Mouse (Mus musculus): Measurements from ENCODE around the gene Gm5767. TPM values are rescaled to one million over a fixed set of nuclear protein-coding genes. Genes with fewer than 3 reads are reported as not detected.

Gene Gm5767
- not detected in 2 replicates for polyA plus RNA-seq (2015; fragmentation: Nextera tagmentation; extraction: Ambion mirVana)

- 72% methylated on average over 5 of the region's 5 CpGs for WGBS
- Histone ChIP-seq H3K27ac (no peak within 1 kb of the TSS), H3K4me1 (no peaks in the 10 kb centered on the region), H3K4me2 (no peak within 1 kb of the TSS), H3K9ac (no peak within 1 kb of the TSS), H3K36me3 (ENCODE audit: poor library complexity, severe bottlenecking) (no peaks in the 10 kb centered on the region), H3K9me3 (replicated peaks) (no peaks in the 10 kb centered on the region), H3K27me3 (no peaks in the 10 kb centered on the region), H3K4me3 (no peak within 1 kb of the TSS)
- no peak for ATAC-seq
Observed at GRCm38 (mm10) chr16:8680470-8680869, at the start of gene Gm5767. Gm5767 (plus strand) TSS chr16:8680770.

- peaks cover 10% of the 10 kb centered on the region for H3K4me1 ChIP-seq
- 88% methylated on average over 5 of the region's 5 CpGs for WGBS
- no peak for ATAC-seq
Observed at GRCm38 (mm10) chr16:8631428-8631827, 49.1 kb upstream of the Gm5767 start.

GRCm38 (mm10) chr16:8636867-8637216, 43.7 kb upstream of the Gm5767 start:
- H3K4me3 ChIP-seq, result peak overlapping the region; percentile 62
- H3K4me1 ChIP-seq, result peaks cover 28% of the 10 kb centered on the region
- no peaks in the 10 kb centered on the region for H3K9me3 ChIP-seq (replicated peaks)
- peaks cover 35% of the 10 kb centered on the region for H3K36me3 ChIP-seq (ENCODE audit: poor library complexity, severe bottlenecking)
- H3K9ac ChIP-seq, result peak overlapping the region; percentile 84
- no peak; the same call in none of the 2 replicates for ATAC-seq
- peak overlapping the region; percentile 94 for H3K4me2 ChIP-seq
- peak overlapping the region; percentile 70 for H3K27ac ChIP-seq
- WGBS, result under 1% methylated on average over 13 of the region's 13 CpGs
- H3K27me3 ChIP-seq, result no peaks in the 10 kb centered on the region

More at GRCm38 (mm10) chr16:8631428-8631827, 49.1 kb upstream of the Gm5767 start:
- Histone ChIP-seq H3K27ac (no peak overlapping the region), H3K9ac (no peak overlapping the region), H3K36me3 (ENCODE audit: poor library complexity, severe bottlenecking) (peaks cover 38% of the 10 kb centered on the region), H3K4me3 (no peak overlapping the region), H3K27me3 (no peaks in the 10 kb centered on the region), H3K9me3 (replicated peaks) (no peaks in the 10 kb centered on the region), H3K4me2 (no peak overlapping the region)

- Histone ChIP-seq H3K9me3 (replicated peaks) (no peaks in the 10 kb centered on the region), H3K4me3 (peak within 1 kb of the TSS; percentile 62), H3K36me3 (ENCODE audit: poor library complexity, severe bottlenecking) (peaks cover 30% of the 10 kb centered on the region), H3K4me1 (peaks cover 28% of the 10 kb centered on the region), H3K9ac (peak within 1 kb of the TSS; percentile 84), H3K27me3 (no peaks in the 10 kb centered on the region), H3K4me2 (peak within 1 kb of the TSS; percentile 94), H3K27ac (peak within 1 kb of the TSS; percentile 70)
- under 1% methylated on average over 59 of the region's 59 CpGs for WGBS
- peak; percentile 94 for ATAC-seq
Observed at GRCm38 (mm10) chr16:8637217-8638051, 43.1 kb upstream of the Gm5767 start, which contains the start of the genes Pmm2 and Tmem186. Pmm2 (plus strand) TSS chr16:8637674. Tmem186 (minus strand) TSS chr16:8637712.

GRCm38 (mm10) chr16:8638131-8638530, 42.4 kb upstream of the Gm5767 start:
- Histone ChIP-seq H3K27me3 (no peaks in the 10 kb centered on the region), H3K9me3 (replicated peaks) (no peaks in the 10 kb centered on the region), H3K36me3 (ENCODE audit: poor library complexity, severe bottlenecking) (peaks cover 31% of the 10 kb centered on the region), H3K4me2 (peak overlapping the region; percentile 94), H3K4me3 (peak overlapping the region; percentile 62), H3K9ac (peak overlapping the region; percentile 84), H3K27ac (no peak overlapping the region; the same call in 1 of the 2 replicates), H3K4me1 (peaks cover 28% of the 10 kb centered on the region)
- no peak for ATAC-seq
- WGBS, result 47% methylated on average over 7 of the region's 7 CpGs

GRCm38 (mm10) chr16:8639466-8640191, 40.9 kb upstream of the Gm5767 start:
- H3K4me1 ChIP-seq, result peaks cover 28% of the 10 kb centered on the region
- no peaks in the 10 kb centered on the region for H3K27me3 ChIP-seq
- H3K9me3 ChIP-seq (replicated peaks), result no peaks in the 10 kb centered on the region
- H3K27ac ChIP-seq, result no peak overlapping the region
- no peak overlapping the region for H3K9ac ChIP-seq
- no peak overlapping the region for H3K4me3 ChIP-seq
- peaks cover 38% of the 10 kb centered on the region for H3K36me3 ChIP-seq (ENCODE audit: poor library complexity, severe bottlenecking)
- no peak for ATAC-seq
- 94% methylated on average over 11 of the region's 11 CpGs for WGBS
- H3K4me2 ChIP-seq, result no peak overlapping the region

- H3K4me2 ChIP-seq, result no peak overlapping the region
- 73% methylated on average over 2 of the region's 2 CpGs for WGBS
- no peaks in the 10 kb centered on the region for H3K9me3 ChIP-seq (replicated peaks)
- peaks cover 5% of the 10 kb centered on the region for H3K4me1 ChIP-seq
- H3K27ac ChIP-seq, result no peak overlapping the region
- ATAC-seq, result peak; percentile 79
- H3K4me3 ChIP-seq, result no peak overlapping the region
- peaks cover 66% of the 10 kb centered on the region for H3K36me3 ChIP-seq (ENCODE audit: poor library complexity, severe bottlenecking)
- H3K27me3 ChIP-seq, result no peaks in the 10 kb centered on the region
- no peak overlapping the region for H3K9ac ChIP-seq
Observed at GRCm38 (mm10) chr16:8643855-8644254, 36.7 kb upstream of the Gm5767 start.

GRCm38 (mm10) chr16:8645546-8645945, 35.0 kb upstream of the Gm5767 start:
- Histone ChIP-seq H3K4me3 (no peak overlapping the region), H3K27ac (no peak overlapping the region), H3K4me2 (no peak overlapping the region), H3K36me3 (ENCODE audit: poor library complexity, severe bottlenecking) (peaks cover 82% of the 10 kb centered on the region), H3K27me3 (no peaks in the 10 kb centered on the region), H3K4me1 (no peaks in the 10 kb centered on the region), H3K9me3 (replicated peaks) (no peaks in the 10 kb centered on the region), H3K9ac (no peak overlapping the region)
- WGBS, result 84% methylated on average over 6 of the region's 6 CpGs
- no peak for ATAC-seq

GRCm38 (mm10) chr16:8650007-8650406, 30.6 kb upstream of the Gm5767 start:
- Histone ChIP-seq H3K27ac (no peak overlapping the region), H3K9me3 (replicated peaks) (no peaks in the 10 kb centered on the region), H3K27me3 (no peaks in the 10 kb centered on the region), H3K4me1 (no peaks in the 10 kb centered on the region), H3K4me3 (no peak overlapping the region), H3K36me3 (ENCODE audit: poor library complexity, severe bottlenecking) (peaks cover 84% of the 10 kb centered on the region), H3K4me2 (no peak overlapping the region), H3K9ac (no peak overlapping the region)
- 100% methylated on average over 3 of the region's 3 CpGs for WGBS
- ATAC-seq, result no peak

GRCm38 (mm10) chr16:8655108-8655507, 25.5 kb upstream of the Gm5767 start:
- no peaks in the 10 kb centered on the region for H3K4me1 ChIP-seq
- no peak overlapping the region for H3K4me2 ChIP-seq
- 89% methylated on average over 6 of the region's 6 CpGs for WGBS
- H3K36me3 ChIP-seq (ENCODE audit: poor library complexity, severe bottlenecking), result peaks cover 84% of the 10 kb centered on the region
- no peak overlapping the region for H3K9ac ChIP-seq
- no peak overlapping the region for H3K4me3 ChIP-seq
- no peak overlapping the region for H3K27ac ChIP-seq
- ATAC-seq, result no peak
- H3K9me3 ChIP-seq (replicated peaks), result no peaks in the 10 kb centered on the region
- no peaks in the 10 kb centered on the region for H3K27me3 ChIP-seq

- H3K27me3 ChIP-seq, result no peaks in the 10 kb centered on the region
- WGBS, result 93% methylated on average over 9 of the region's 9 CpGs
- H3K4me1 ChIP-seq, result no peaks in the 10 kb centered on the region
- peaks cover 85% of the 10 kb centered on the region for H3K36me3 ChIP-seq (ENCODE audit: poor library complexity, severe bottlenecking)
- no peak overlapping the region for H3K27ac ChIP-seq
- H3K4me2 ChIP-seq, result no peak overlapping the region
- H3K4me3 ChIP-seq, result no peak overlapping the region
- no peaks in the 10 kb centered on the region for H3K9me3 ChIP-seq (replicated peaks)
- ATAC-seq, result no peak
- H3K9ac ChIP-seq, result no peak overlapping the region
Observed at GRCm38 (mm10) chr16:8655599-8655998, 25.0 kb upstream of the Gm5767 start.

GRCm38 (mm10) chr16:8656256-8656655, 24.3 kb upstream of the Gm5767 start:
- no peaks in the 10 kb centered on the region for H3K4me1 ChIP-seq
- H3K9me3 ChIP-seq (replicated peaks), result no peaks in the 10 kb centered on the region
- no peaks in the 10 kb centered on the region for H3K27me3 ChIP-seq
- H3K9ac ChIP-seq, result no peak overlapping the region
- no peak overlapping the region for H3K4me3 ChIP-seq
- 89% methylated on average over 2 of the region's 2 CpGs for WGBS
- H3K36me3 ChIP-seq (ENCODE audit: poor library complexity, severe bottlenecking), result peaks cover 84% of the 10 kb centered on the region
- H3K27ac ChIP-seq, result no peak overlapping the region
- ATAC-seq, result no peak
- no peak overlapping the region for H3K4me2 ChIP-seq
